Mouse (Mus musculus) gastrocnemius, postnatal 10 days (tissue): ENCODE results near the gene Phf24. TPM values are rescaled to one million over a fixed set of nuclear protein-coding genes. Genes with fewer than 3 reads are reported as not detected.

Experiments used
- DNase-seq: peaks from one replicate; pipeline ENCODE4 v3.0.0; 2021; ENCODE audit warnings: mixed read lengths
- long read RNA-seq, 2 experiments: library from polyadenylated mRNA; stranded (forward); transcript quantifications; one replicate each; pipeline ENCODE4 v2.0.0; 2021
- total RNA-seq, 2 experiments: library from RNA; stranded (reverse); gene quantifications; 2 replicates each; pipeline ENCODE4 v1.2.3; 2021

Phf24 gene
- total RNA-seq: 1 to 10 TPM in 1 of 2 experiments, under 1 TPM in 1; 0.78 to 1.3 TPM
- long read RNA-seq, experiment 1, full-length matches to known transcripts: 1 of 2 reads
- long read RNA-seq, experiment 1, partial matches to known transcripts: 0 of 2 reads
- long read RNA-seq, experiment 1, other reads (novel, unspliced or antisense): 1 of 2 reads
- long read RNA-seq, experiment 2, partial matches to known transcripts: 1 of 2 reads
- long read RNA-seq, experiment 2, other reads (novel, unspliced or antisense): 1 of 2 reads

- peak; percentile 36 for DNase-seq
Measured at GRCm38 (mm10) chr4:42916617-42917401, at the start of gene Phf24. Gene Phf24 (plus strand): TSS chr4:42916660.

DNA sequence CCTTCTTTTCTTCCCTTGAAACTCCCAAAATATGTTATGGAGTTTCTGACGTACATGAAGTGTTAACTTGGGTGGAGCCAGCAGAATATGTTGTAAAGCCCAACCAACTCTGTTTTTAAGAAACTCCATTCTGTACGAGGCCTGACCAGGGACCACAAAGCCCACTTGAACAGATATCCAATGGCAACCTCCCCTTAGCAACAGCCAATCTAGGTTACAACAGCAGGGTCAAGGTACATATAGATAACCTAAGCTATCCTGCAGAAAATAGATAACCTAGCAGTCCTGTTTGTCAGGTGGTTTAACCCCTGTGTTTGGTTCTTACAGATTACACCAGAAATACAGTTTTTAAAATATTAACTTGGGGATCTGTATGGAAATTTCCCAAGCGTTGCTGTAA is 49.1 kb upstream of the Phf24 start:
- no peak for DNase-seq

- DNase-seq: no peak
Measured at GRCm38 (mm10) chr4:42868193-42868592, 48.3 kb upstream of the Phf24 start.

DNA sequence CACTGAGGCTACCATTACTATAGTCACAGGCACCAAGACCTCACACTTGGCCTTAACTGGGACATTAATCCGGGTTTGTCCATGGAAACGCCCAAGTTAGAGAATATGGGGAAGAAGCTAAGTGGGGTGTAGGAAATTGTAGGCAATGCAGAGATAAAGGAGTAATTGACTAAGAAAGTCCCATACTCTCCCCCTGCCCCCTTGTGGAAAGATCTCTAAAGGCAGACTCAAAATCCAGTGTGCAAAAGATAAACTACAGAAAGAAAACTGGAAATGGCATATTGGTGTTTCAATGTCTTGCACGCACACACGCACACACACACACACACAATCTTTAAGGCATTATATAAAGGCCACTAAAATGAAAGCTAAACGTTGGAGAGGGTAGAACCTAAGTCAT is 45.7 kb upstream of the Phf24 start:
- DNase-seq: no peak

DNA sequence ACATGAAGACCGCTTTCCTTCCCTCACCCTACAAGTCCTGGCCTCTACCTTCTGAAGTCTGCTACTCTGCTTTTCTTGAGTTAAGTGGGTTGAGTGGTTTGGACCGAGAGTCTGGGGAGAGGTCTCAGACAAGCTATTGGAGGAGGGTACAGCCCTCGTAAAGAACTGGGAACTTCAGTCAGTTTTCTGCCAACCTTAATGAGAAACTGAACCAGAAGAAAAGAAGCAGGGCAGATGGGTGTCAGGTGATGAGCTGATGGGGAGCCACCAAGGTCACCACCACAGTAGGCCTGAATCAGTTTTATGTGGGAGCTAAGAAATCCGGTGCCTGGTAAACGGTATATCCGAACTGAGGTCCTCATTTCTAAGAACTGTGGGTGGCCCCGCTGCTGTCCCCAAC is 44.3 kb upstream of the Phf24 start:
- no peak for DNase-seq

DNA sequence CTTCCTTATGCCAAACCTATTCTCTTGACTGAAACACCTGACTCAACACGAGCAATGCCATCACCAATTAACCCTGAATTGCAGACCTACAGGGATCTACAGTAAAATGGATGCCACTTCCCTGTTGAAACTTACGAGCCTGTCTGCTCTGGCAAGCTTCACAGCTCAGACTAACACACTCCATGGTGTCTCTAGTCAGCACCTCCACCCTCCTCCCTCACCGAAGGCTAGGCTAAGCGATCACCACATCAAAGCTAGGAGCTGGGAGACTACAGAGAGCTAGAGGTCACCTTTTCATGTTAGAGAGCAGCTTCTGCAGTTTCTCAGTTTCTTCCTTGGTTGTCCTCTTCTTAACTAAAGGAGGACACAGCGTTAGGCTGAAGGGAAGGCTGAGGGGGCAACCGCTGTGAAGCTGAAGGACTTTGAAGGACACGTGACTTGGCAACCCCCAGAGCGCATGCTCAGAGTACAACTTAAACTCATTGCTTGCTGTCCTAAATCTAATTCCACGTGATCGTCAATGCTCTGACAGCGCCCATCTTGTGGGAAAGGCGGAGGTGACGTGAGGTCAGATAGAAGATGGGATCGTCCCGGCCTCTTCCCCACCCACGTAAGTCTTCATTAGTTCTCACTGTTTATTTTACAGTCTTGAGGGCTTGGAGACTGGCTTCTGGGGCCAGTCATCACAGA is 43.6 kb upstream of the Phf24 start:
- DNase-seq: no peak

- DNase-seq: no peak
Measured at GRCm38 (mm10) chr4:42874134-42874533, 42.3 kb upstream of the Phf24 start, which contains the start of gene Fam205c. Gene Fam205c (minus strand): TSS chr4:42874234.

- DNase-seq: peak; percentile 29
Measured at GRCm38 (mm10) chr4:42876586-42877291, 39.7 kb upstream of the Phf24 start.

DNA sequence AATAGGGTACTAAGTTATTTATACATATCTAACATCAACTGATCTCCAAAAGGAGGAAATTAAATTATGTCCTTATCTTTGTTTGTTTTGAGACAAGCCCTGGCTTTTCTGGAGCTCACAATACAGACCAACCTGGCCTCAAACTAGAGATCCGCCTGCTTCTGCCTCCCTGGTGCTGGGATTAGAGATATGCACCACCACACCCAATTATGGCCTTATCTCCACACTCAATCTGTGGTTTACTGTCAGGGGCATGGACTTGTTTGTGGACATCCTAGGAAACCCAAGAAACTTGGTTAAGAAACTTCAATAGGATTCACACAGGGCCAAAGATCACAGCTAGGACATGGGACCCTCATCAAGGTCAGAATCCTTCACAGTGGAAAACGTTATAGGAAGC is 38.8 kb upstream of the Phf24 start:
- no peak for DNase-seq

DNA sequence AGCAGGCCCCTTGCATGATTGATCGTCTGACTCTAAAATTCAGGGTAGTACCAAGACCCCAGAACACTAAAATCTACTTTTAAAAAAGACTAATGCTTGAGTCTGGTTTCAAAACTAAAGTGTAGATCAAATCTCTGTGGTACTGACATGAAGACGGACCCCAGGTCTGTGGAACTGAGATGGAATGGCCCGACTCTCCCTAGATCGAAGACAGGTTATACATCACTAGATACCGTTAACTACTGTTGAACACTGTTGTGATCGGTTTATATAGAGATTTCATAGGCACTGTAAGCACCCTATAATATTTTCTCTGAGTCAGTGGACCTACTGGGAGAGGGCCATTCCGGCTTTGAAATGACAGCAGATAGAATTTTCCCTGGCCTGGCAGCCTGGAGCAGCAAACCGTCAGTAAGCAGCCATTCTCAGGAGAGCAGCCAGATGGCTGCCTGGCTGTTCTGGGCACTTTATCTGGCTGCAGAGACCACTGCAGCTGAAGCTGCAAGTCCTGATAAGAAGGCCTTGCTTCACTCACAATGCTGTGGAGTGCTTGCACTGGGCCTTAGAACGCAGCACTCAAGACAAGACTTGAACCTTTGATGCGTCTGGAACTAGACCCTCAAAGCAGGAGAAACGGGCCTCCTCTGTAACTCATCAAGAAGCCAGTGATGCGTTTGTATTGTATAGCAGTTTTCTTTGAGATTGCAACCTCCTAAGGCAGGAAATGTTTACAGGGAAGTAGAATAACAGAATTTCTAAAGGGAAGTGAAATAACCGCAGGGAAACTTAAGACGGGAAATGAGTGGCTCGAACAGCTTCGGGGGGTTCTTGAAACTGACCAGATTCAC is 36.4 kb upstream of the Phf24 start:
- DNase-seq: no peak

DNA sequence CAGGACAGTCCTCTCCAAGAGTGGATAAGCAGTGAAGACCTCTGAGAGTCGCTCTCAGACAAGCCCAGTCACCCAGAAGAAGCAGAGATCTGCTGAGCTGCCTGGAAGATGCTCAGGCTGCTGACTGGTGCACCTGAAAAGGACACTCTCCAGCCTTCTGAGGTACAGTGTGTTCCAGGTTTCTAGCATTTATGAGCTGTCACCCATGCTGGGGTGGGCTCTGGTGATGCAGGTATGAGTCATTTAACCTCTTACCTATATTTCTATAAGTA is 35.8 kb upstream of the Phf24 start:
- no peak for DNase-seq

DNA sequence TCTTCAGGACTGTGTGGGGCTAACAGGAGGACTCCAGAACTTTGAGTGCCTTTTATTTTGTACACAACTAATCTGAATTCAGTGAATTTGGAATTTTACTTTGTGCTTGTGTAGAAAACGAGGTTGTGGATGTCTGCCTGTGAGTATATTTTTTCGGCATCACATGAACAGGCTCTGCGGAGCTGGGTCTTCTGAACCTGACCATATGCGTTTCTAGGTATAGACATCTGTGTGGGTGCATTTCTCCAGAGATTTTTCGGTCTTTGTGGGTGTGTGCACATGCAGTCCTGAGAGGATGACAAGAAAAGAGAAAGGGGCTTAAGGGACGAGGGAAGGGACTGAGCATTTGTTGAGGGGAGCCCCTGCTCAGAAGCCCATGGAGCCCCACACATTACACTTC is 29.5 kb upstream of the Phf24 start:
- no peak for DNase-seq

DNA sequence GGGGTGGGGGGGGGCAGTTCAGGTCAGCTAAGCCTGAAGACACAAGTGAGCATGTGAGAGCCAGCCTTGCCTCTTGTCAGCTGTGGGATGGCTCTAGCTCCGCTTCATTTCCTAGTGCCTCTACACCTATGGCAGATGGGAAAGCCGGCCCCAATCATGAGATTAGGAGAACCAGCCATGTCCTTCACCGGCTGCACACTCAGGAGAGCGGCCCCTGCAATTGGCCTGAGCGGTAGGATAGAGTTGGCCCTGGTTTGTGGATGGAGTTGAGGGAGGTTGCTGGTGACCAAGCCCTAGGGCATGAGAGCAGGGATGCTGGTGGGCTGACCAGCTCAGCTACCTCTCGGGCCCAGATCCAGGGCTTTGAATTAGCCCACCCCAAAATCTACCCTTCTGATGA is 27.7 kb upstream of the Phf24 start:
- no peak for DNase-seq

DNA sequence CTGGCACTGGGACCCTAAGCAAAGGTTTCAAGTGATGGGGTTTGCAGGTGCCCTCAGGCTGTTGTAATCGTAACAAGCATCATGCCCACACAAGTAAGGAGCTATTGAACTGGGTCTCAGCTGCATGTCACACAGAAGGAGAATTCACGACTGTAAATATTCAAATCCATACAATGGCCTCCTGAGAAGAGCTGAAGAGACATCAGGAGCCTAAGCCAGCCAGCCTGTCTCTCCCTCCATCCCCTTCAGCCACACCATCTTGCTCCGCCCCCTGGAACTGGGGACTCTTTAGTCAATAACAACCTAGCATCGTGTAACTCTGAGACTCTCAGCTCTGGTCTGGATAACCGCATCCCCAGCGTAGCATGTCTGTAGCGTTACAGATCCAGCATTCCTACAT is 25.3 kb upstream of the Phf24 start:
- DNase-seq: no peak

GRCm38 (mm10) chr4:42895118-42895517 is 21.3 kb upstream of the Phf24 start:
- DNase-seq: no peak

GRCm38 (mm10) chr4:42898914-42899313 is 17.5 kb upstream of the Phf24 start:
- no peak for DNase-seq

DNA sequence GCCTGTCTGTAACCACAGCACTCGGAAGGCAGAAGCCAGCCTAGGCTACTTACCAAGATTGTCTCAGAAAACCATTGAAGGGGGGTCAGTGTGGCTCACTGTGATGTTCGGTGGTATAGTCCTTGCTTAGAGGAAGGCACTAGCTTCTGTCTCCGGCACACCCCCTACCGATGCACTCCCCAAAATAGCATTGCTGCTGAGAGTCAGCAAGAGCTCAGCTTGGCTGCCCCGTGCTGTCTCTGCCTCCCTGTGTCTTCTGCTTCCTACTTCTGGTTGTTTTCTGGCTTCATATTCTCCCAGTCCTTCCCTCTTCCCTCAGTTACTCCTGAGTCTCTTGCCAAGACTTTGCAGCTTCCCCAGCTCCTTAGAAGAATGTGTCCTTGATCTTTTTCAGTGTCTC is 15.6 kb upstream of the Phf24 start:
- DNase-seq: no peak

GRCm38 (mm10) chr4:42902174-42902573 is 14.3 kb upstream of the Phf24 start:
- peak; percentile 40 for DNase-seq

DNA sequence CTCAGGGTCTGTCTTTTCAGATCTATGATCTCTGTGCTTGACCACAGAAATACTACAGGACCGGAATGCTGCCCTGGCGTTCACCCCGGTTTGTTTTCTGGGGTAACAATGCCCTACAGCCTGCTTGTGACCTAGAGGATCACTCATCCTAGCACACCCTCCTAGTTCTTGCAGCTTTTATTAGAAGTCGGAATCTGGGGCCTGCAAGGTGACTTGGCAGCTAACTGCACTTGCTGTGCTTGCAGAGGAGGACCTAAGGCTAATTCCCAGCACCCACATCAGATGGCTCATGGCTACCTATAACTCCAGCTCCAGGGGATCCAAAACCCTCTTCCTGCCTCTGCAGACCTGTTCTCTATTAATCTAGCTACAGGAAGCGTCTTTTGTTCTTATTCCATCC is 13.7 kb upstream of the Phf24 start:
- DNase-seq: no peak

DNA sequence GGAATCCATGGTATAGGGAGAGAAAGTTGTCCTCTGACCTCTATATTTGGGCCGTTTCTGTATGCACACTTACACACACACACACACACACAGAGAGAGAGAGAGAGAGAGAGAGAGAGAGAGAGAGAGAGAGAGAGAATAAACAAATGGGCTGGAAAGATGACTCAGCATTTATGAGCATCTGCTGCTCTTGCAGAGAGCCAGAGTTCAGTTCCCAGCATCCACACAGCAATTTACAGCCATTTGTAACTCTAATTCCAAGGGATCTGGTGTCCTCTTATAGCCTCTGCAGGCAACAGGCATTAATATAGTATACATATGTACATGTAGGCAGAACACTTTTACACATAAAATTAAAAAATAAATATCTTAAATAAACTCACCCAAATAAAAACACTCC is 12.5 kb upstream of the Phf24 start:
- no peak for DNase-seq

DNA sequence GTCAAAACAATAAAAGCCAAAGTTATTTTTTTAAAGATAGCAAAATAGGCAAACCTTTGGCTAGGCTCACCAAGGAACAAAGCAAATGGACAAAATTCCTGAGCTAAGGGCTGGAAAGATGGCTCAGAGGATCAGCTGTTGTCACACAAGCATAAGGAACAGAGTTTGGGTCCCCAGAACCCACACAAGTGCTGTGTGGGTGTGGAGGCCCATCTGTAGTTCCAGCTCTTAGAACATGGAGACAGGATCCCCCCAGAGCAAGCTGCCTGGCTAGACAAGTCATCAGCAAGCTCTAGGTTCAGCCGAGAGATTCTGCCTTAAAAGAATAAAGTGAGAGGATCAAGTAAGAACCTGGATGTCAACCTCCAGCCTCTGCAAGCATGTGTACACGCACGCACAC is 11.9 kb upstream of the Phf24 start:
- DNase-seq: no peak

- no peak for DNase-seq
Measured at GRCm38 (mm10) chr4:42904966-42905365, 11.5 kb upstream of the Phf24 start.
